Mouse (Mus musculus): ENCODE measurements around the gene Cdk5r2.

DNA sequence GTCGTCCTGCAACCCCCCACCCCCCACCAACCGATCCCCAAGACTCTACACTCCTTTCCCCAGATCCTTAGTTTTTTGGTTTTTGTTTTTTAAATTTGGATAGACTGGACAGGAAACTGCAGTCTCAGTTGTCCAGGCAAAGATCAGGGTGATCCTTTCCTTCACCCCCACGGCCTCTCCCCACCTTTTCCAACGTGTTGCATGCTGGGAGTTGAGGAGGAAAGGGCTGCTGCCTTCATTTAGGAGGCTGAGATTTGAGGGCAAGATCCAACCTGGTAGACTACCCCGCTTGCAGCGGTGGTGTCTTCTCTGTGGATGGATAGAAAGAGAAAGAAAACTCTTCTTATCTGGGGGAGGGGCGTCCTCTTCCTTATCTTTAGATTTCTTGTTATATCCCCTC, 2.1 kb downstream of the Cdk5r2 start:
- TF ChIP-seq CTCF (IDR thresholded peaks at IDR 0.05; ENCODE audit: extremely low read depth, insufficient read depth, insufficient read length, insufficient replicate concordance) (no peak), POLR2A (IDR thresholded peaks at IDR 0.05; ENCODE audit: low read depth, low read length) (no peak)
